Mouse (Mus musculus) G1E (cell line): Measurements from ENCODE around the gene Wnk2.

Experiments used
- CTCF ChIP-seq: IDR thresholded peaks from 2 replicates; pipeline ENCODE4 v1.5.1; 2012; ENCODE audit warnings: low read depth, low read length, inconsistent platforms, mixed read lengths
- GATA1 ChIP-seq: IDR thresholded peaks from 2 replicates; pipeline ENCODE4 v1.6.1; 2012; ENCODE audit warnings: borderline replicate concordance, low read length, inconsistent platforms, mixed read lengths

GRCm38 (mm10) chr13:49161236-49161635 lies 13.4 kb upstream of the Wnk2 start:
- TF ChIP-seq CTCF (no peak), GATA1 (no peak)
